ENCODE assay signal across 15 mouse cellular contexts in genomic region chr1:126341806-126342205, GRCm38 (mm10).
A peak's percentile ranks its signal among the peaks of the same experiment; 100 is the strongest.
DNase-seq lines count a peak whose midpoint lies in the region; ATAC-seq lines count a peak whose summit lies in the region.
"Had no signal": no experiment of that assay in that cellular context is flagged by ENCODE, and none has a peak within 500 bp of the region (broad histone marks: within the 10 kb centered on the region; RNA-seq: fewer than 3 reads in every experiment).

No protein-coding gene starts in this region.

- no peak overlapping the region for H3K27ac ChIP-seq in heart, embryonic 11.5 days (ENCODE audit: low read depth, low read length)
- no peak overlapping the region for H3K27ac ChIP-seq in neural tube, embryonic 15.5 days (replicated peaks)
- H3K27ac ChIP-seq in kidney, embryonic 14.5 days (ENCODE audit: low read depth, low read length), result no peak overlapping the region
- H3K27ac ChIP-seq: kidney, postnatal 0 days; liver, embryonic 13.5 days had no signal

- intact Hi-C loops in heart, postnatal 25 days (cut with DNase I), result no loop called here

- no peaks in the 10 kb centered on the region for H3K9me3 ChIP-seq in heart, embryonic 11.5 days (replicated peaks; ENCODE audit: control insufficient read depth, low read length)
- H3K9me3 ChIP-seq in neural tube, embryonic 15.5 days (replicated peaks), result no peaks in the 10 kb centered on the region
- no peaks in the 10 kb centered on the region for H3K9me3 ChIP-seq in kidney, embryonic 14.5 days (ENCODE audit: control insufficient read depth, low read length)
- H3K9me3 ChIP-seq: liver, embryonic 13.5 days; megakaryocyte, embryonic 14.5 days had no signal

- no peak for ATAC-seq in heart, embryonic 11.5 days (replicated peaks; ENCODE audit: insufficient number of reproducible peaks, low FRiP score, low TSS enrichment)
- ATAC-seq in neural tube, embryonic 15.5 days (ENCODE audit: low FRiP score), result 0 out of 2 replicates have a peak, but pooled peaks have one; percentile 47
- ATAC-seq in kidney, embryonic 14.5 days (ENCODE audit: low FRiP score, low TSS enrichment), result no peak
- ATAC-seq: Patski had no signal

- no peaks in the 10 kb centered on the region for H3K27me3 ChIP-seq in heart, embryonic 11.5 days (ENCODE audit: control insufficient read depth, insufficient read depth, low read length)
- H3K27me3 ChIP-seq in neural tube, embryonic 15.5 days (replicated peaks), result no peaks in the 10 kb centered on the region
- no peaks in the 10 kb centered on the region for H3K27me3 ChIP-seq in kidney, embryonic 14.5 days (ENCODE audit: control insufficient read depth, insufficient read depth, low read length)
- H3K27me3 ChIP-seq: CH12.LX; liver, embryonic 13.5 days; megakaryocyte, embryonic 14.5 days; Patski had no signal

- 81% methylated on average over 2 of the region's 2 CpGs for WGBS in heart, embryonic 11.5 days (ENCODE audit: insufficient replicate concordance)
- 65% methylated on average over 2 of the region's 2 CpGs for WGBS in neural tube, embryonic 15.5 days
- WGBS in kidney, embryonic 14.5 days, result 80% methylated on average over 2 of the region's 2 CpGs

- peak; percentile 95 for DNase-seq in heart, adult 11 months
- DNase-seq in neural tube, embryonic 10.5 days (ENCODE audit: extremely low spot score, low spot score), result no peak
- peak; percentile 2 for DNase-seq in heart, postnatal 25 days (ENCODE audit: low spot score)
- no peak for DNase-seq in adrenal gland, postnatal 25 days
- DNase-seq: adrenal gland, adult 8-10 months; layer of hippocampus, adult 9-11 months; liver, embryonic 13.5 days; spleen, adult 18-20 months had no signal

- no peaks in the 10 kb centered on the region for H3K4me1 ChIP-seq in heart, embryonic 11.5 days (ENCODE audit: control insufficient read depth, insufficient read depth, low read length)
- H3K4me1 ChIP-seq in neural tube, embryonic 15.5 days, result peaks cover 3% of the 10 kb centered on the region; the same call in 1 of the 2 replicates
- H3K4me1 ChIP-seq in kidney, embryonic 14.5 days (ENCODE audit: control insufficient read depth, insufficient read depth, low read length), result no peaks in the 10 kb centered on the region
- H3K4me1 ChIP-seq: liver, embryonic 13.5 days had no signal

- no peak overlapping the region for H3K4me2 ChIP-seq in heart, embryonic 11.5 days
- H3K4me2 ChIP-seq in neural tube, embryonic 15.5 days, result no peak overlapping the region
- no peak overlapping the region for H3K4me2 ChIP-seq in kidney, embryonic 14.5 days (replicated peaks; ENCODE audit: low read depth, low read length)
- H3K4me2 ChIP-seq: liver, embryonic 13.5 days had no signal

- H3K4me3 ChIP-seq in heart, embryonic 11.5 days (ENCODE audit: low read depth, low read length), result no peak overlapping the region
- H3K4me3 ChIP-seq in neural tube, embryonic 15.5 days (replicated peaks), result no peak overlapping the region
- no peak overlapping the region for H3K4me3 ChIP-seq in kidney, embryonic 14.5 days (ENCODE audit: low read length)
- H3K4me3 ChIP-seq: liver, embryonic 13.5 days; megakaryocyte, embryonic 14.5 days had no signal

- H3K36me3 ChIP-seq in heart, embryonic 11.5 days (ENCODE audit: control insufficient read depth, insufficient read depth, low read length), result no peaks in the 10 kb centered on the region
- H3K36me3 ChIP-seq in neural tube, embryonic 15.5 days, result no peaks in the 10 kb centered on the region
- H3K36me3 ChIP-seq in kidney, embryonic 14.5 days (ENCODE audit: control insufficient read depth, insufficient read depth, low read length), result no peaks in the 10 kb centered on the region
- H3K36me3 ChIP-seq: liver, embryonic 13.5 days had no signal

- H3K9ac ChIP-seq in heart, embryonic 11.5 days (ENCODE audit: low read depth, low read length), result no peak overlapping the region
- H3K9ac ChIP-seq in neural tube, embryonic 15.5 days (replicated peaks), result no peak overlapping the region
- no peak overlapping the region for H3K9ac ChIP-seq in kidney, embryonic 14.5 days (ENCODE audit: low read depth, low read length)
- H3K9ac ChIP-seq: liver, embryonic 13.5 days had no signal

Comparison
In these comparisons a context has a peak if more than half of its experiments do, and no peak if none do; other contexts are left out.
1. DNase-seq: peak in heart, adult 11 months (single experiment) and heart, postnatal 25 days (single experiment); none in neural tube, embryonic 10.5 days (single experiment) and adrenal gland, postnatal 25 days (single experiment).